Mouse (Mus musculus): Measurements from ENCODE around the gene Strip1.

DNA sequence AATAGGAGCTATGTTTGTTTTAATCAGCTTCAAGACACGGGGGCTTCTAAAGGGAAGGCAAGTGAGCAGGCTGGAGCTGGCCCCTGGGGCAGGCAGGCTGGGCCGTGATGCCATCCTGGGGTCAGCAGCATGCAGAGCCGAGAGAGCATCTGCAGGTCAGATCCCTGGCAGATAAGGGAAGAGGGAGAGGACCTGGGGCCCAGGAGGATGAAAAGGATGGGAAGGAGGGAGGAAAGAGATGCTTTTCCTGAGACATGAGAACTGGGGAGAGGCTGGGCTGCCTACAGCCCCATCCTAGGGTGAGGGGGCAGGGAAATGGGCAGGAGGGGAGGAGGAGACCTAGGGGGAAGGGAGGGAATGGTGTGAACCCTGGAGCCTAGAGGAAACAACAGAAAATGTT lies 66.2 kb downstream of the Strip1 start:
- TF ChIP-seq CTCF (conservative IDR thresholded peaks at IDR 0.05; ENCODE audit: insufficient read depth, insufficient read length, low read depth, low read length): no peak
- TF ChIP-seq POLR2A (IDR thresholded peaks at IDR 0.05; ENCODE audit: low read depth, low read length): no peak

Measured in kidney, adult 2 months (tissue).